In the genomic region with DNA sequence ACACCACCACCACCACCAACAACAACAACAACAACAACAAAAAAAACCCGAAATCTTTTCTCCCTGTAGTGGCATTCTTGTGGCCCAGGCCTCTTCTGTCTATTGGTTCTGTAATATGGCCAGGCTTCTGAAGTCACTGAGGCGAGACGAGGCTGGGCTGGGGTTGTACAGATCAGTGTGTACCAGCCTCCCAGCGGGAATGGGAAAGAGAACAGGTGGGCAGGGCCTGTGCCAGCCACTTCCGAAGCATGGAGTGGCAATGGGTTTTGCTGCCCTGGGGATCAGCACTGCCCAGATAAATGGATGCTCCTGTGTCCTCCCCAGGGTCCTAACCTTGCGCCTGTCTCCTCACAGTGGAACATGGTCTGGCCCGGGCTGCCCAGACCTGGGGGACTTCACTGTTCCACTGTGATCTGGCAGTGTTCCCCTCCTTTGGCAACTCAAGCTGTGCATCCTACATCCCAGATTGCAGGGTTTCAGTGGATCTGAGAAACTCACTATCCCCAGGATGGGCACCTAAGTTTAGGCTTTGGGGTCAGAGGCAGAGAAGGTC, we compare ENCODE assay signal across 10 mouse cellular contexts. TPM values are rescaled to one million over a fixed set of nuclear protein-coding genes. Genes with fewer than 3 reads are reported as not detected.
DNase-seq lines count a peak whose midpoint lies in the region; ATAC-seq and TF ChIP-seq lines count a peak whose summit lies in the region.
"Had no signal": no experiment of that assay in that cellular context is flagged by ENCODE, and none has a peak within 500 bp of the region (broad histone marks: within the 10 kb centered on the region; RNA-seq: fewer than 3 reads in every experiment).

No protein-coding gene starts in this region.

- H3K27ac ChIP-seq in neural tube, embryonic 13.5 days (replicated peaks), result no peak overlapping the region
- no peak overlapping the region for H3K27ac ChIP-seq in kidney, postnatal 0 days
- no peak overlapping the region for H3K27ac ChIP-seq in forebrain, embryonic 11.5 days (ENCODE audit: low read depth, low read length)
- H3K27ac ChIP-seq: layer of hippocampus, adult 2 months; neural tube, embryonic 12.5 days had no signal

- H3K9ac ChIP-seq in neural tube, embryonic 13.5 days, result no peak overlapping the region
- no peak overlapping the region for H3K9ac ChIP-seq in kidney, postnatal 0 days (ENCODE audit: low read depth, low read length)
- no peak overlapping the region for H3K9ac ChIP-seq in forebrain, embryonic 11.5 days (ENCODE audit: low read length)
- H3K9ac ChIP-seq: neural tube, embryonic 12.5 days had no signal

- no peaks in the 10 kb centered on the region for H3K4me1 ChIP-seq in neural tube, embryonic 13.5 days (replicated peaks)
- H3K4me1 ChIP-seq in kidney, postnatal 0 days (replicated peaks; ENCODE audit: insufficient read depth, low read length), result no peaks in the 10 kb centered on the region
- H3K4me1 ChIP-seq in forebrain, embryonic 11.5 days (replicated peaks; ENCODE audit: control insufficient read depth, insufficient read depth, low read length), result no peaks in the 10 kb centered on the region
- H3K4me1 ChIP-seq: neural tube, embryonic 12.5 days had no signal

- no peak for TF ChIP-seq CTCF in kidney, postnatal 0 days (IDR thresholded peaks at IDR 0.05; ENCODE audit: low read depth)

- H3K9me3 ChIP-seq in neural tube, embryonic 13.5 days, result no peaks in the 10 kb centered on the region
- H3K9me3 ChIP-seq in kidney, postnatal 0 days (replicated peaks; ENCODE audit: low read length), result no peaks in the 10 kb centered on the region
- H3K9me3 ChIP-seq in forebrain, embryonic 11.5 days (ENCODE audit: control insufficient read depth, low read length), result no peaks in the 10 kb centered on the region
- H3K9me3 ChIP-seq: neural tube, embryonic 12.5 days had no signal

- no peak for DNase-seq in neural tube, embryonic 10.5 days (ENCODE audit: extremely low spot score, low spot score)
- peak; percentile 74 to 83 for DNase-seq in cerebellum, postnatal 14 days
- DNase-seq in kidney, postnatal 0 days (ENCODE audit: low spot score), result peak; percentile 12
- no peak for DNase-seq in frontal cortex, postnatal 10 days (ENCODE audit: low spot score in 2 of 2)
- DNase-seq in forebrain, embryonic 11.5 days (ENCODE audit: low spot score), result no peak
- DNase-seq in urinary bladder, postnatal 4 days (ENCODE audit: low spot score in 2 of 2), result no peak

- peak; percentile 40; the same call in 1 of the 2 replicates for ATAC-seq in neural tube, embryonic 13.5 days (ENCODE audit: low read depth)
- ATAC-seq in kidney, postnatal 0 days (replicated peaks; ENCODE audit: low FRiP score, low read depth), result peak; percentile 38
- ATAC-seq in forebrain, embryonic 11.5 days (replicated peaks; ENCODE audit: low FRiP score), result no peak

- no peak overlapping the region for H3K4me2 ChIP-seq in neural tube, embryonic 13.5 days
- H3K4me2 ChIP-seq in kidney, postnatal 0 days (ENCODE audit: low read length), result no peak overlapping the region
- no peak overlapping the region for H3K4me2 ChIP-seq in forebrain, embryonic 11.5 days (ENCODE audit: low read depth, low read length, severe bottlenecking)
- H3K4me2 ChIP-seq: neural tube, embryonic 12.5 days had no signal

- H3K27me3 ChIP-seq in neural tube, embryonic 13.5 days, result no peaks in the 10 kb centered on the region
- H3K27me3 ChIP-seq in kidney, postnatal 0 days (ENCODE audit: insufficient read depth, low read length), result no peaks in the 10 kb centered on the region
- no peaks in the 10 kb centered on the region for H3K27me3 ChIP-seq in forebrain, embryonic 11.5 days (ENCODE audit: control insufficient read depth, insufficient read depth, low read length)
- H3K27me3 ChIP-seq: neural tube, embryonic 12.5 days; Patski had no signal

- H3K36me3 ChIP-seq in neural tube, embryonic 13.5 days, result no peaks in the 10 kb centered on the region
- H3K36me3 ChIP-seq in kidney, postnatal 0 days (ENCODE audit: insufficient read depth, low read length), result no peaks in the 10 kb centered on the region
- H3K36me3 ChIP-seq in forebrain, embryonic 11.5 days (ENCODE audit: control insufficient read depth, insufficient read depth, low read length), result no peaks in the 10 kb centered on the region
- H3K36me3 ChIP-seq: neural tube, embryonic 12.5 days had no signal

- H3K4me3 ChIP-seq in neural tube, embryonic 13.5 days, result no peak overlapping the region
- no peak overlapping the region for H3K4me3 ChIP-seq in kidney, postnatal 0 days (replicated peaks; ENCODE audit: low read depth, low read length)
- no peak overlapping the region for H3K4me3 ChIP-seq in forebrain, embryonic 11.5 days (ENCODE audit: low read depth, low read length)
- H3K4me3 ChIP-seq: layer of hippocampus, adult 2 months; neural tube, embryonic 12.5 days had no signal

- WGBS in neural tube, embryonic 13.5 days, result 83% methylated on average over 7 of the region's 7 CpGs
- 56% methylated on average over 7 of the region's 7 CpGs for WGBS in kidney, postnatal 0 days
- WGBS in forebrain, embryonic 11.5 days, result 88% methylated on average over 7 of the region's 7 CpGs

RNA-seq across cellular contexts. Expression of gene Spp2, which starts 48.6 kb away (rescaled TPM):
- 0.54 TPM in 1 of 2 replicates, not detected in the other for polyA plus RNA-seq in neural tube, embryonic 13.5 days (2015; fragmentation: Nextera tagmentation; extraction: Ambion mirVana)
- polyA plus RNA-seq in kidney, postnatal 0 days (2015; fragmentation: Nextera tagmentation; extraction: Ambion mirVana), result 531 and 571 TPM in 2 replicates
- polyA plus RNA-seq in forebrain, embryonic 11.5 days (2014; fragmentation: Nextera tagmentation; extraction: Ambion mirVana), result not detected in 2 replicates
- polyA plus RNA-seq: neural tube, embryonic 12.5 days had no signal

Comparison
In these comparisons a context has a peak if more than half of its experiments do, and no peak if none do; other contexts are left out.
1. DNase-seq: peak in cerebellum, postnatal 14 days (2 of 2) and kidney, postnatal 0 days (single experiment); none in neural tube, embryonic 10.5 days (single experiment), frontal cortex, postnatal 10 days (0 of 2), forebrain, embryonic 11.5 days (single experiment) and urinary bladder, postnatal 4 days (0 of 2).
2. RNA of gene Spp2, which starts 48.6 kb away (polyA plus RNA-seq): 531 to 571 TPM in kidney, postnatal 0 days; 0.54 TPM in neural tube, embryonic 13.5 days and not detected in forebrain, embryonic 11.5 days; every median in the first group is over 100 times any median in the second.